Mouse (Mus musculus) lung, postnatal 0 days (tissue): ENCODE results near the gene Abca7. TPM values are rescaled to one million over a fixed set of nuclear protein-coding genes. Genes with fewer than 3 reads are reported as not detected.
"Not testable (repeated sequence)": the region's sequence is repeated elsewhere in the genome, so short reads cannot be mapped to it uniquely, and the experiment has no call there.

Experiments used
- ATAC-seq: fragments of 200-750 bp; cut with Nextera tagmentation; 2 replicates; pipeline ENCODE4 v1.8.0; 2017; ENCODE audit warnings: moderate library complexity
- DNase-seq: peaks from one replicate; pipeline ENCODE4 v3.0.0-alpha.2; 2016; ENCODE audit warnings: low spot score
- H3K27ac ChIP-seq: fragments of 300-500 bp; sonication (generic); 2 replicates; pipeline ENCODE4 v1.5.1; 2014; ENCODE audit warnings: antibody characterized with exemption, mild to moderate bottlenecking, low read length, mixed read lengths
- H3K27me3 ChIP-seq: fragments of 300-500 bp; sonication (generic); replicated peaks from 2 replicates; pipeline ENCODE4 v1.6.1; 2014; ENCODE audit warnings: low read length, mixed read lengths; ENCODE audit not compliant: insufficient read depth
- H3K36me3 ChIP-seq: fragments of 300-500 bp; sonication (generic); 2 replicates; pipeline ENCODE4 v1.6.1; 2014; ENCODE audit warnings: low read length, mixed read lengths; ENCODE audit not compliant: insufficient read depth
- H3K4me1 ChIP-seq: fragments of 300-500 bp; sonication (generic); 2 replicates; pipeline ENCODE4 v1.6.1; 2014; ENCODE audit warnings: antibody characterized with exemption, low read depth, low read length, mixed read lengths; ENCODE audit not compliant: insufficient read depth
- H3K4me2 ChIP-seq: fragments of 300-500 bp; sonication (generic); replicated peaks from 2 replicates; pipeline ENCODE4 v1.6.1; 2014; ENCODE audit warnings: low read depth, mild to moderate bottlenecking, low read length, moderate library complexity, mixed read lengths
- H3K4me3 ChIP-seq: fragments of 300-500 bp; sonication (generic); 2 replicates; pipeline ENCODE4 v1.5.1; 2014; ENCODE audit warnings: low read depth, low read length
- H3K9ac ChIP-seq: fragments of 300-500 bp; sonication (generic); replicated peaks from 2 replicates; pipeline ENCODE4 v1.6.1; 2014; ENCODE audit warnings: low read depth, mild to moderate bottlenecking
- H3K9me3 ChIP-seq: fragments of 300-500 bp; sonication (generic); 2 replicates; pipeline ENCODE4 v1.6.1; 2016; ENCODE audit warnings: low read length, mixed read lengths
- CTCF ChIP-seq: IDR thresholded peaks from 2 replicates; pipeline ENCODE4 v1.5.1; 2016; ENCODE audit warnings: antibody characterized with exemption, mild to moderate bottlenecking
- EP300 ChIP-seq: IDR thresholded peaks from 2 replicates; pipeline ENCODE4 v1.6.1; 2016; ENCODE audit warnings: antibody characterized with exemption, mild to moderate bottlenecking, control low read depth
- WGBS: fragments of 180-500 bp; shearing (Covaris S2); extraction: QIAGEN DNeasy Blood & Tissue Kit; methylation state at CpG from one replicate; pipeline ENCODE4 v1.1.7; 2014; 5-methylcytosine and 5-hydroxymethylcytosine counted together
- polyA plus RNA-seq: library from polyadenylated mRNA; unstranded; fragments of >200 nt; fragmentation: Nextera tagmentation; extraction: Ambion mirVana; gene quantifications from 2 replicates; pipeline ENCODE4 v1.2.1, GENCODE M21; 2015

The Abca7 gene
- polyA plus RNA-seq, 1 experiment from 2014 or later = 5.5 TPM

DNA sequence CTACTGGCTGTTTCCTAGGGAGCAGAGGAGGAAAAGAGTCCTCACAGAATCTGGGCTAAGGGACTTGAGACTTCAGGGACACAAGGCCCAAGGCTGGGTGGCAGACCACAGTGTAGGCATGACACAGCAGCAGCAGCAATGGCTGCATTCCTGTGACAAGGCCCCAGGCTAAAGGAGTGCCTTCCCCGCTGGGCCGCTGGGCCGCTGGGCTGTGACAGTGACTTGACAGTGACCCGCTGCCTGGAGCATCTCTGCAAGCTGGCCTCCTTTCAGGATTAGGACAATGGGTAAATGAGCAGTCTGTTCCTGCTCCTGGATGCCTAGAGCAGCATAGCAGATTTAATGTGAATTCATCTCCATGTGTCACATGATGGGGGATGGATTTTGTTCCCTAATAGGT is 47.8 kb downstream of the Abca7 start:
- no peak for DNase-seq
- H3K9me3 ChIP-seq = no peaks in the 10 kb centered on the region
- ATAC-seq = no peak
- no peaks in the 10 kb centered on the region; the same call in 1 of the 2 replicates for H3K4me1 ChIP-seq
- no peak overlapping the region for H3K27ac ChIP-seq
- TF ChIP-seq EP300 (no peak), CTCF (no peak)
- no peaks in the 10 kb centered on the region for H3K36me3 ChIP-seq
- H3K9ac ChIP-seq = no peak overlapping the region
- H3K4me3 ChIP-seq = no peak overlapping the region
- WGBS = 60% methylated on average over 4 of the region's 4 CpGs
- H3K4me2 ChIP-seq = no peak overlapping the region
- no peaks in the 10 kb centered on the region for H3K27me3 ChIP-seq

DNA sequence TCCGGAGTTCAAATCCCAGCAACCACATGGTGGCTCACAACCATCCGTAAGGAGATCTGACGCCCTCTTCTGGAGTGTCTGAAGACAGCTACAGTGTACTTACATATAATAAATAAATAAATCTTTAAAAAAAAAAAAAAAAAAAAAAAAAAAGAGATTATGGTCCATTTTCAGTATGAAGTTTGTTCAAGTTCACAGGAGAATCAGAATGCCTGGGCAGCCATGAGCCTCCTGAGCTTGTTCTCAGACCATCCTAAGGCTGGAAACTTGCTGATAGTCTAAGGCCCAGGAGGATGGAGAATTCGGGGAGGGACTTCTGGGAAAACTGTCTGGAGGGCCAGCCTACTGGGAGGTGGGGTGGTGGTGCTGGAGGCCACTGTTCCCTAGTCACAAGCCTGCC is 49.1 kb downstream of the Abca7 start:
- ATAC-seq, H3K4me1 ChIP-seq, H3K4me2 ChIP-seq, H3K4me3 ChIP-seq, H3K9me3 ChIP-seq, H3K27me3 ChIP-seq, H3K27ac ChIP-seq, DNase-seq, H3K36me3 ChIP-seq, H3K9ac ChIP-seq: not testable (repeated sequence)
- WGBS = 81% methylated on average over 2 of the region's 4 CpGs

DNA sequence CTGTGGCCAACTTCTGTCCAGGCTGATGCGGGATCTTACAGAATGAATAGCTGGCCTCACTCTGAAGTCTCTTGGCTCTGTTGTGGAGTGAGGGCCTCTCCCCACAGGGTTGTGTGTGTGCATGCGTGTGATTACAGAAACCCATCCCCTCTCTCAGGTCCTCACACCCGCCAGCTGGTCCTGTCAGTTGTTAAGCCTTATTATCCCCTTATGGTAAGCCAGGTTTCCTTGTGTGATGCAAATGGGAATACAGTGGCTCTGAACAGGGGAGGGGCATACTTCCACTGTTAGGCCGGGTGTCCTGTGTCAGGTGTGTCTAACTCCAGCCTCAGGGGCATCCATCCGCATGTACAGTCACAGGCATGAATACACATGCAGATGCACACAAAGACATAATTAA is 49.5 kb downstream of the Abca7 start:
- WGBS = 87% methylated on average over 5 of the region's 5 CpGs
- Histone ChIP-seq H3K36me3 (no peaks in the 10 kb centered on the region), H3K4me1 (peaks cover 8% of the 10 kb centered on the region; the same call in 1 of the 2 replicates), H3K9ac (no peak overlapping the region), H3K27me3 (no peaks in the 10 kb centered on the region), H3K4me2 (no peak overlapping the region), H3K4me3 (no peak overlapping the region), H3K27ac (no peak overlapping the region), H3K9me3 (no peaks in the 10 kb centered on the region)
- TF ChIP-seq EP300 (no peak), CTCF (no peak)
- DNase-seq (no peak), ATAC-seq (no peak)

DNA sequence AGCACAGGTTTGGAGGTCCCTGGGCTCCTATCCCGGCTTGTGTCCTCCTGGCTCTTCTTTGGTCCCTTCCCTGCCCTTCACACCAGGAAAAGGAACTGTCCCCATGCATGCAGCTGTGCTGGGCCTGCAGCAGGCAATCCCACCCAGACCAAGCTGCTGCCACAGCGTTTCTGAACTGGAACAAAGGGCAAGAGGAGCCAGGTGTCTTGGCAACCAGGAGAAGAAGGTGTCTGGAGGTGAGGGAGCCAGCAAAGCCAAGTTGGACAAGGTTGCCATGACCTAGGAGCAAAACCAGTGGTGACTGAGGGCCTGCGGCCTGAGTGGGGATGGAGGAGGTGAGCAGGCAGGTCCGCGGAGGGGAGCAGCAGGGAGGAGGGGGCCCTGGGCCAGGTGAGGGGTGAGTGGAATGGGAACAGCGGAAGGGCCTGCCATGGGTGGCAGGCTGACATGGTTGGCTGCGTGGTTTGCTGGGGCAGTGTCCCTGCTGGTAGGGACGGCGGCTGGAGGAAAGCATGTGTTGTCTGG is 50.8 kb downstream of the Abca7 start, which contains the start of gene Gpx4:
Gene Gpx4, plus strand, starts transcription at position 126 of the 525 bp plus-strand sequence.
- WGBS = 61% methylated on average over 9 of the region's 9 CpGs
- DNase-seq (no peak), ATAC-seq (no peak)
- H3K4me3 ChIP-seq = no peak within 1 kb of the TSS
- TF ChIP-seq CTCF (no peak), EP300 (no peak)
- no peaks in the 10 kb centered on the region for H3K9me3 ChIP-seq
- H3K9ac ChIP-seq = no peak within 1 kb of the TSS
- no peaks in the 10 kb centered on the region for H3K36me3 ChIP-seq
- no peak within 1 kb of the TSS for H3K4me2 ChIP-seq
- no peaks in the 10 kb centered on the region for H3K27me3 ChIP-seq
- peak within 1 kb of the TSS; percentile 40; the same call in 1 of the 2 replicates for H3K27ac ChIP-seq
- H3K4me1 ChIP-seq = peaks cover 18% of the 10 kb centered on the region

DNA sequence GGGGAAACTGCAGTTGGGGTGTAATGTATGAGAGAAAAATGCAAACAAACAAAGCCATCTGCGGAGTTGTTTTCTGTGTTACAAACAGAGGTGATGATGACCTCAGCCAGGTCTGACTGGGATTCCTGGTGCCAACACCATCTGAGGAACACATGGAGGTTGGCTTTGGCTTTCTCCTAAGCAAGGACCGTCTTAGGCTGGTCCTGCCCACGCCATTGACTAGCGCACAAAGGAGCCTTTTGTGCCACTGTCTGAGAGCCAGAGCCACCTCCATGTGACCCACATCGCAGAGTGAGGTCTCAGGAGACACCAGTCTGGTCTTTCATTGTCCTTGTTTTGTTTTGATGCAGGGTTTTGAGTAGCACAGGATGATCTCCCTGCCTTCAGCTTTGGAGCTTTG is 52.1 kb downstream of the Abca7 start:
- no peaks in the 10 kb centered on the region for H3K27me3 ChIP-seq
- H3K4me1 ChIP-seq = peaks cover 29% of the 10 kb centered on the region
- DNase-seq (no peak), ATAC-seq (no peak)
- H3K36me3 ChIP-seq = no peaks in the 10 kb centered on the region
- peak overlapping the region; percentile 68 for H3K27ac ChIP-seq
- H3K9ac ChIP-seq = no peak overlapping the region
- no peak overlapping the region for H3K4me3 ChIP-seq
- TF ChIP-seq CTCF (no peak), EP300 (no peak)
- H3K9me3 ChIP-seq = no peaks in the 10 kb centered on the region
- WGBS = 26% methylated on average over 5 of the region's 5 CpGs
- no peak overlapping the region for H3K4me2 ChIP-seq

DNA sequence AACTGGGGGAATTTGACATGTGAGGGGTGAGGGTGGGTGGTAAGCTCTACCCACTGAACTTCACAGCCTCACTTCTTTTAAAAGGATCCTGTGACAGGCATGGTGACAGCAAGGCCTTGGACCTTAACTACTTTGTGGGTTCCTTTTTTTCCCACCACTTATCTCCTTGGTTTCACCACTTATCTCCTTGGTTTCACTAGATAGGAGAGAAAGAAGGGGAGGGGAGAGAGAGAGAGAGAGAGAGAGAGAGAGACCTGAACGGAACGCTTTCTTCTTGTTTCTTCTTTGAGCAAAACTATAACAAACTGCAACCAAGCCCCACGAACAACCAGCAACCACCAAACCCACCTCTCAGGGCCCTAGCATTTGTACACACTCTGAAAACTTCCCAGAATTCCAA is 52.5 kb downstream of the Abca7 start:
- H3K27ac ChIP-seq = peak overlapping the region; percentile 68
- H3K9ac ChIP-seq = no peak overlapping the region
- 55% methylated on average over 3 of the region's 3 CpGs for WGBS
- H3K27me3 ChIP-seq = no peaks in the 10 kb centered on the region
- TF ChIP-seq EP300 (no peak), CTCF (no peak)
- ATAC-seq (no peak), DNase-seq (peak; percentile 25)
- H3K36me3 ChIP-seq = no peaks in the 10 kb centered on the region
- H3K4me3 ChIP-seq = no peak overlapping the region
- H3K9me3 ChIP-seq = no peaks in the 10 kb centered on the region
- peaks cover 29% of the 10 kb centered on the region for H3K4me1 ChIP-seq
- no peak overlapping the region for H3K4me2 ChIP-seq

DNA sequence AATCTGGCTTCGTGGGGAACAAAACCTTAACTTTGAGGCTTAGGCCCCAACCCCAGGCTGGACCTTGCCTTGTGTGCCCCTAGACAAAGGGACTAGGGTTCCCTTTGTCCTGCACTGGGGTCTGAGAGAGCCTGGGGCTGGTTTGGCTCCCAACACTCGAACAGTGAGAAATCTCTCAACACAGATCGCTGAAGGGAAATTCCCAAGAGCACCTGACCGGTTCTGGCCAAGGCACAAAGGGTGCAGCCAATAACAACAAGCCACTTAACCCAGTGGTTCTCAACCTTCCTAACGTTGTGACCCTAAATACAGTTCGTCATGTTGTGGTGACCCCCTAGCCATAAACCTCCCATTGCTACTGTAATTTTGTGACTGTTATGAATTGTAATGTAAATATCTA is 54.0 kb downstream of the Abca7 start:
- Histone ChIP-seq H3K27me3 (no peaks in the 10 kb centered on the region), H3K9me3 (no peaks in the 10 kb centered on the region), H3K9ac (no peak overlapping the region), H3K36me3 (no peaks in the 10 kb centered on the region), H3K4me3 (no peak overlapping the region), H3K4me2 (no peak overlapping the region), H3K4me1 (peaks cover 29% of the 10 kb centered on the region), H3K27ac (peak overlapping the region; percentile 90)
- no peak for ATAC-seq
- DNase-seq = peak; percentile 65
- TF ChIP-seq CTCF (no peak), EP300 (0 out of 2 replicates have a peak, but pooled peaks have one; percentile 21)
- whole genome bisulfite sequencing = 45% methylated on average over 6 of the region's 6 CpGs
